Mouse (Mus musculus) megakaryocyte, embryonic 14.5 days (primary cell): ENCODE results near the gene Myl6b.

Experiments used
- FLI1 ChIP-seq: IDR thresholded peaks from 2 replicates; pipeline ENCODE4 v1.6.1; 2012; ENCODE audit warnings: low read length, inconsistent platforms, mixed read lengths
- GATA1 ChIP-seq: IDR thresholded peaks from 3 replicates; pipeline ENCODE4 v1.6.1; 2012; ENCODE audit warnings: mixed read lengths, low read length, inconsistent platforms, borderline replicate concordance

GRCm38 (mm10) chr10:128504641-128505370 is 6.3 kb upstream of the Myl6b start:
- peak; percentile 24; the same call in 1 of the 3 replicates for TF ChIP-seq GATA1
- TF ChIP-seq FLI1, result no peak
